Mouse (Mus musculus): ENCODE measurements around the gene Tollip. TPM values are rescaled to one million over a fixed set of nuclear protein-coding genes. Genes with fewer than 3 reads are reported as not detected.
A peak's percentile ranks its signal among the peaks of the same experiment; 100 is the strongest.

Gene Tollip
- total RNA-seq (2021): 10 to 100 TPM; 26.0 to 31.0 TPM
- long read RNA-seq, experiment 1, transcript Tollip-201 (6 exons, 3,788 nt): major isoform, 11 of 28 reads
- long read RNA-seq, experiment 1, partial matches to known transcripts: 0 of 28 reads
- long read RNA-seq, experiment 1, other reads (novel, unspliced or antisense): 14 of 28 reads
- long read RNA-seq, experiment 2, transcript Tollip-201 (6 exons, 3,788 nt): major isoform, 16 of 37 reads
- long read RNA-seq, experiment 2, partial matches to known transcripts: 1 of 37 reads
- long read RNA-seq, experiment 2, other reads (novel, unspliced or antisense): 18 of 37 reads

- intact Hi-C loops (cut with DNase I): no loop called here
- no peak for DNase-seq
These were observed at the start of gene Tollip for GRCm38 (mm10) chr7:141918407-141918806. Gene Tollip, minus strand, starts transcription at chr7:141918507.

GRCm38 (mm10) chr7:141966281-141966680 lies 48.0 kb upstream of the Tollip start:
- DNase-seq: no peak
- intact Hi-C loops (cut with DNase I): no loop called here

GRCm38 (mm10) chr7:141962521-141962920 lies 44.2 kb upstream of the Tollip start:
- intact Hi-C loops (cut with DNase I): no loop called here
- DNase-seq: no peak

GRCm38 (mm10) chr7:141961491-141961890 lies 43.2 kb upstream of the Tollip start:
- intact Hi-C loops (cut with DNase I): no loop called here

GRCm38 (mm10) chr7:141960926-141961325 lies 42.6 kb upstream of the Tollip start:
- DNase-seq: no peak

More at GRCm38 (mm10) chr7:141961491-141961890, 43.2 kb upstream of the Tollip start:
- DNase-seq: no peak

GRCm38 (mm10) chr7:141959133-141959532 lies 40.8 kb upstream of the Tollip start:
- no peak for DNase-seq
- intact Hi-C loops (cut with DNase I): no loop called here

More at GRCm38 (mm10) chr7:141960926-141961325, 42.6 kb upstream of the Tollip start:
- intact Hi-C loops (cut with DNase I): no loop called here

- no peak for DNase-seq
- intact Hi-C loops (cut with DNase I): no loop called here
These were observed 39.9 kb upstream of the Tollip start for GRCm38 (mm10) chr7:141958211-141958610.

- DNase-seq: no peak
- intact Hi-C loops (cut with DNase I): no loop called here
These were observed 39.3 kb upstream of the Tollip start for GRCm38 (mm10) chr7:141957524-141958051.

GRCm38 (mm10) chr7:141956174-141956566 lies 37.9 kb upstream of the Tollip start:
- intact Hi-C loops (cut with DNase I): no loop called here
- no peak for DNase-seq

- DNase-seq: no peak
- intact Hi-C loops (cut with DNase I): no loop called here
These were observed 37.4 kb upstream of the Tollip start for GRCm38 (mm10) chr7:141955565-141956173.

- intact Hi-C loops (cut with DNase I): no loop called here
- DNase-seq: no peak
These were observed 35.3 kb upstream of the Tollip start for GRCm38 (mm10) chr7:141953616-141954015.

- no peak for DNase-seq
- intact Hi-C loops (cut with DNase I): no loop called here
These were observed 34.6 kb upstream of the Tollip start for GRCm38 (mm10) chr7:141952920-141953319.

- DNase-seq: no peak
- intact Hi-C loops (cut with DNase I): no loop called here
These were observed 33.5 kb upstream of the Tollip start for GRCm38 (mm10) chr7:141951821-141952220.

- no peak for DNase-seq
- intact Hi-C loops (cut with DNase I): no loop called here
These were observed 32.1 kb upstream of the Tollip start for GRCm38 (mm10) chr7:141950104-141951013.

GRCm38 (mm10) chr7:141949799-141950103 lies 31.4 kb upstream of the Tollip start:
- DNase-seq: no peak
- intact Hi-C loops (cut with DNase I): no loop called here

GRCm38 (mm10) chr7:141948906-141949798 lies 30.8 kb upstream of the Tollip start, which contains the start of gene Brsk2:
Gene Brsk2, plus strand, starts transcription at chr7:141949751.
- DNase-seq: peak; percentile 88 to 93
- intact Hi-C loops (cut with DNase I): no loop called here

GRCm38 (mm10) chr7:141948045-141948444 lies 29.7 kb upstream of the Tollip start:
- DNase-seq: no peak
- intact Hi-C loops (cut with DNase I): no loop called here

GRCm38 (mm10) chr7:141947512-141947911 lies 29.2 kb upstream of the Tollip start:
- DNase-seq: no peak
- intact Hi-C loops (cut with DNase I): no loop called here

- intact Hi-C loops (cut with DNase I): no loop called here
- no peak for DNase-seq
These were observed 27.6 kb upstream of the Tollip start for GRCm38 (mm10) chr7:141945927-141946326.

GRCm38 (mm10) chr7:141943444-141943843 lies 25.1 kb upstream of the Tollip start:
- intact Hi-C loops (cut with DNase I): no loop called here
- no peak for DNase-seq

Measured in gastrocnemius, postnatal 36 days (tissue).